Mouse (Mus musculus) gastrocnemius, postnatal 14 days (tissue): ENCODE results near the gene Ccl17. TPM values are rescaled to one million over a fixed set of nuclear protein-coding genes. Genes with fewer than 3 reads are reported as not detected.
A peak's percentile ranks its signal among the peaks of the same experiment; 100 is the strongest.
"Not testable (repeated sequence)": the region's sequence is repeated elsewhere in the genome, so short reads cannot be mapped to it uniquely, and the experiment has no call there.

ENCODE experiments used
- DNase-seq: peaks from one replicate; pipeline ENCODE4 v3.0.0; 2021; ENCODE audit warnings: mixed read lengths
- intact Hi-C: fragments of 180-260 bp; cut with DNase I; formaldehyde crosslinking; loops from one replicate; pipeline ENCODE4 v1.15.1; 2025; ENCODE audit warnings: low total_unique reads
- total RNA-seq, 2 experiments: library from RNA; stranded (reverse); gene quantifications; 2 replicates each; pipeline ENCODE4 v1.2.3; 2021

The Ccl17 gene
- total RNA-seq, 2 experiments from 2014 or later, result not detected

DNA sequence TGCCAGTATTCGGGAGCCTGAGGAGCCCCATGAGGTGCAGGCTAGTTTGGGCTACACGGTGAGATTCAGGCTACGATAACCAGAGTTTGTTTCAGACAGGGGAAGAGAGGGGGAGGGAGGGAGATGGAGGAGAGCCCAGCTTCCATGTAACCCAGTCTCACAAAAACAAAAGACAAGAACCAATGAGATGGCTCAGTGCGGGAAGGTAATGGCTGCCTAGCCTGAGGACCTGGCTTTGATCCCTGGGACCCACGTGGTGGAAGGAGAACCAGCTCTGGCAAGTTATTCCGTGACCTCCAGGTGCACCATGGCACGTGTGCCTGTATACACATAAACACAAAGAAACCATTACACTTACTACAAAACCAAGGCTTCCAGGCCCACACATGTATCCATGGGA is 10.3 kb downstream of the Ccl17 start:
- DNase-seq, result no peak
- intact Hi-C loops, result no loop called here

DNA sequence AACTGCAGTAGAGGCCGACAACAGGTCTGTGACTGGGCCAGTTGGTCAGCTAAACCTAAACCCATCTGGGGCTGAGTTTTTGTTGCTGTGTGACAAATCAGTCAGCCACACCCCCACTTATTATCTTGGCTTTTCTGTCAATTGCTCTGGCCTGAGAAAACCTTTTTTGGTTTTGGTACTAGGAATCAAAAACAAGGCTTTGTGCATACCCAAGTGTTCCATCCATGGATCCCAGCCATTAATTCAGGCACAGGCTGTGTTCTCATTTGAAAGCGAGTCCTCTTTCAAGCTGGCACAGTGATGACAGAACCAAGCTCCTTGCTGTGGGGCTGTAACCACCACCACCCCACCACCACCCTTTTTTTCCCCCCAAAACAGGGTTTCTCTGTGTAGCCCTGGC is 11.1 kb downstream of the Ccl17 start:
- DNase-seq, result no peak
- intact Hi-C loops, result no loop called here

DNA sequence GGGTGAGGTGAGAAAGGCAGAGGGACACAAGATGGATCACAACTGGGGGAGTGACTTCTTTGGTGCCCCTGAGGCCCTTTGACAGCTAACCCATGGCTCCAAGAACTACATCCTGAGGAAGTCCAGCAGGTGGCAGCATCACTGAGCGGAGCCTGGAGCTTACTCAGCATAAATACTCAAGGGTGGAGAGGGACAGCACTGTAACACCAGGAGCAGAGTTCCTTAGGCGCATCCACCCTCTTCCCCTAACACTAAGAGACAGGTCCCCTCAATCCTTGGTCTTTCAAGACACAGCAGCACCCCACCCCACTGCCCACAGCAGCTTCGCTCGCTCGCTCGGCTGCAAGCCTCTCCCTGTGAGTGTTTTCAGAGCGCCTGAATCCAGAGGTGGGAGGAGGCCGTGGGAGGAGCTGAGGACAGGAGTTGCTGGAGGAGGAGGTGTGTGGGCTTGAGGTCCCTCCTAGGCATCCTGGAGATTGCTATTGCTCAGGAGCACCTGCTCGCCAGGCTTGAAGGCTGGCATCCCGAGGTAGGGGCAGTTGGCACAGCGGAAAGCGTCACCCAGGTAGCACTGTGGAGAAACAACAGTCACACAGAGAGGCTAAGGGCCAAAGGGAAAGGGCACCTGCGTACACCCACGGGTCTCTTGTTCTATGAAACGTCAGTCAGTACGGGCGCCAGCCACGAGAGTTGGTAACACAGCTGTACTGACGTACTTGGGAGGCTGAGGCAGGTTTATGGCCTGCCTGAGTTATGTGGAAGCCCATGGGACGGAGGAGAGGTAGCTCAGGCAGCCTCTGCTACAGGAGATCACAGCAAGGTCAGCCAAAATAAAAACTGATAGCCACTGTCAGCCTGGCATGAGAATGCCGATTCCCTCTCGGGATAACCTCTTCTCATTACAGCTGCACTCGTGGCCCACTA is 12.6 kb downstream of the Ccl17 start:
- intact Hi-C loops, result no loop called here
- DNase-seq, result peak; percentile 55

DNA sequence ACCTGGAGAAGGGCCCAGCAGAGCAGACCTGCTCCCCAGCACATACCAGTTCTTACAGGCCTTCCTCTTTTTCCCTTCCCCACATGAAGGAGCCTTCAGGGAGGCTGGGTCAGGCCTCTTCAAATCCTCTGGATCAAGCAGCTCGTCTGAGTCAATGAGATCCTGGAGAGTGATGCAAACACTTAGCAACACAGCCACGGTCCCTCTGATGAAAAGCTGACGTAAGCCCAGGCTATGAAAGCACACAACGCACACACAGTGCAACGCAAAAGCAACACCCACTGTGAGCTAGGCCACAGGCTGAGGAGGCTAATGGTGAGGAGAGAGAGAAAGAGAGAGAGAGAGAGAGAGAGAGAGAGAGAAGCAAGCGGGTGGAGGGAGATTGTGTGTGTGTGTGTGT is 14.9 kb downstream of the Ccl17 start:
- intact Hi-C loops, result no loop called here
- no peak for DNase-seq

DNA sequence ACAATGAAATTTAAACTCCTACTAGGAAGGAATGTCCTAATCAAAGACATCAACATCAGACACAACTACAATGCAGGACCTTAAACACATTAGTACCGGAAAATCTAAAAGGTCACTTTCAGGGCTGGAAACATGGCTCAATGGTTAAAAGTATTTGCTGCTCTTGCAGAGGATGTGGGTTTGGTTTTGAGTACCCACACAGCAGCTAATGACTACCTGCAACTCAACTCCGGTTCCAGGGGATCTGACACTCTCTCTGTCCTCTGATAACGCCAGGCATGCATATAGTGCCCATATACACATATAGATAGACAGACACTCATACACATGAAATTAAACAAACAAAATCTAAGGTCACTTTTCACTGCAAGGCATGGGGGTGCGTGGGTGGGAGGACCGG is 16.0 kb downstream of the Ccl17 start:
- intact Hi-C loops, result no loop called here
- no peak for DNase-seq

DNA sequence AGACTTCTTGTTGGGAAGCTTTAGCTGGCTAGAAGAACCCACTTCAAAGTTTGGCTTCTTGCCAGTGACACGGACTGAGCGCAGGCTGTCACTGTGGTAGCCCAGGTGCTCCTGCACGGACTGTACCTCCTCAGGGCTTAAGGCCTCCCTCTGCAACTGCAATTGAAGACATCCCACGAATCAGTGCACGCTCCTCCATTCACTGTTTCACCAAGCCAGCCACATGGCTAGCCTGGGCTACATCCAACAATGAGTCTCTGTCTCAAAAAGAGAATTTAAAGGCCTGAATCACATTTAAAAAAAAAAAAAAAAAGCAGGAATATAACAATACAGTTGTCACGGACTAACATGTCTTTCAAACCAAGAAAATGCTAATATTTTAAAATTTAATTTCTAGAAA is 18.0 kb downstream of the Ccl17 start:
- intact Hi-C loops, result no loop called here
- no peak for DNase-seq

DNA sequence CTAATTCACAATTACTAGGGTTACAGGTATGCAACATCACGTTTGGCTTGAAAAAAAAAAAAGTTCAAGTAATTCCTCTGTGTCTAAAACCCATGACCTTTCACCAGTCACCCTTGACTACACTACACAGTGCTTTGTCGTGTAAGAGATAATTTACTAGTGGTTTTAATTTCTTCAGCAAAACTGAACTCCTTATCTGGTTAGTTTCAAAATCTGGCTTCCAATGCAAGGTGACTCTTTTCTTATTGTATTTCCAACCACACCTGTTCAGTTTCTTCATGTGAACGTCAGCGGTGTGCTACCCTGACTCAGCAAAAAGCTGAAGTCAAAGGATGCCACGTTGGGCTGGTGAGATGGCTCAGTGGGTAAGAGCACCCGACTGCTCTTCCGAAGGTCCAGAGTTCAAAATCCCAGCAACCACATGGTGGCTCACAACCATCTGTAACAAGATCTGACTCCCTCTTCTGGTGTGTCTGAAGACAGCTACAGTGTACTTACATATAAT is 23.7 kb downstream of the Ccl17 start:
- DNase-seq, intact Hi-C loops: not testable (repeated sequence)

DNA sequence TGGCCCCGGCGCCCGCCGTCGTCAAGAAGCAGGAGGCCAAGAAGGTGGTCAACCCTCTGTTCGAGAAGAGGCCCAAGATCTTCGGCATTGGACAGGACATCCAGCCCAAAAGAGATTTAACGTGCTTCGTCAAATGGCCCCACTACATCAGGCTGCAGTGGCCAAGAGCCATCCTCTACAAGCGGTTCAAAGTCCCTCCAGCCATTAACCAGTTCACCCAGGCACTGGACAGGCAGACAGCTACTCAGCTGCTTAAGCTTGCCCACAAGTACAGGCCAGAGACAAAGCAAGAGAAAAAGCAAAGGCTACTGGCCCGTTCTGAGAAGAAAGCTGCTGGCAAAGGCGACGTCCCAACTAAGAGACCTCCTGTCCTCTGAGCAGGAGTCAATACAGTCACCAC is 25.5 kb downstream of the Ccl17 start:
- DNase-seq, intact Hi-C loops: not testable (repeated sequence)

DNA sequence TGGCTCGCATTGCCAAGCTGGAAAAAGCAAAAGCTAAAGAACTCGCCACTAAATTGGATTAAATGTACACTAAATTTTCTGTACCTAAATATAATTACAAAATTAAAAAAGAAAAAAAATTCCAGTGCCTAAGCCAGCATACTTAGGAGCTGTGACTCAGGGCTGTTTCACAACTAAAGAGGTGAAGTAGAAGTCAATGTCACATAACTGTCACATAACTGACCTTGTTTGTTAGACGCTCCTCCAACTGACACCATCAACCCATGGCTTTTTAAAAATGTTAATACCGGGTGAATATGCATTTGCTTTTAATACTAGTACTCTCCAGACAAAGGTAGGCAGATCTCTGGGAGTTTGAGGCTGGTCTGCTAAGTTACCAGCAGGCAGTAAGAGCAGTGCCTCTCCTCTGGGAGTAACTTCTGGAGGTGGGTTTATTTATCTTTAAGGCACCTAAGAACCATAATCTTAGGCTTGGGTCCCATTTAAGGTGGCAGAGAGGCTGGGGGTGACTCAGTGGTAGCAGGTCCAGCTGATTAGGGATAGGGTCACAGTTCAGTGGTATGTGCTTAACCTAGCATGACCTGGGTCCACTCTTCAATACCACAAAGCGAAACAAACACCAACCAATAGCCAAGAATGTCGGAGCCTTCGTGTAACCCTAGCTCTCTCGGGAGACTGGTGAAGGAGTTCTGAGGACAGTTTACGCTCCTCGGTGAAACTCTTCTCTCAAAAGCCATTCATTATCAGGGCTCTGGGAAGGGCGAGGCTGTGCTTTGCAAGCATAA is 26.4 kb downstream of the Ccl17 start:
- DNase-seq, result no peak
- intact Hi-C loops, result no loop called here

DNA sequence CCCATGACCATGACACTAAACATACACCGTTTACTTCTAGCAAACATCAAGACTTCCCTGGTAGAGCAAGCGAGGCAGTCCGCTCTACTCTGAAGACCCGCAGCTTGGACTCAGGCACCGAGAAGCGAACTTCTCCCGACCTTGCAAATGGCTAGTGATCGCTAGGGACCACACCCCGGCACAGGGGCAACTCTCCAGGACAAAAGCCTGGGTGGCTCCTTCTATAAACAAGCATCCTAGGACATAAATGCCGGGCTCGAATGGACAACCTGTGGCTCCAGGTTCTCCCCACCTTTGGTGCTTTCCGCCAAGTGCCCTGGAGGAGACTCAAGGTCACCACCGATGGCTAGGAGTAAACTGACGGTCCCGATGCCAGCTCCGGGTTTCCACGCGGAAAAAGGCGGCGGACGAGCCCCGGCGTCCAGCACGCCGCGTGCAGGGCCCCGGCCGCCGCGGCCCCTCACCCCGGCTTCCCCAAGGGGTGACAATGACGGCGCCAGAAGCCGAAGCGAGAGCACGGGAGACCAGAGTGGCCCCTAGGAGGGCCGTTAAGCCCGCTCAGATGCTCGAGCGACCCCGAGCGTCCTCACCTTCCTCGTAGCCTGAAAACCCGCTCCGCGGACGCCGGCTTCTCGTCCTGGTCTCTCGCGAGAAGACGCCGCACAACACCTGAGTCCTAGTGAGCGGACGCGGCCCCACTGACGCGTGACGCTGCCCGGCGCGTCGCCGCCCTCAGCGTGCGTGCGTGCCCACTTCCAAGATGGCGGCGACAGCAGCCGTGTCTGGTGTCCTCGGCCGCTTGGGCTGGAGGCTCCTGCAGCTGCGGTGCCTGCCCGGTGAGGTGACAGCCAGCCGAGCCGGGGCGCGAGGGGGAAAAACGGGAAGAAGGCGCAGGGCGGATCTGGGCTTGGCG is 27.7 kb downstream of the Ccl17 start, which contains the start of the genes Coq9 and Ciapin1:
Gene Coq9, plus strand, starts transcription at position 660 of the 913 bp plus-strand sequence.
Gene Ciapin1, minus strand, starts transcription at position 697 of the 913 bp plus-strand sequence.
- DNase-seq, result peak; percentile 95
- intact Hi-C loops, result no loop called here

DNA sequence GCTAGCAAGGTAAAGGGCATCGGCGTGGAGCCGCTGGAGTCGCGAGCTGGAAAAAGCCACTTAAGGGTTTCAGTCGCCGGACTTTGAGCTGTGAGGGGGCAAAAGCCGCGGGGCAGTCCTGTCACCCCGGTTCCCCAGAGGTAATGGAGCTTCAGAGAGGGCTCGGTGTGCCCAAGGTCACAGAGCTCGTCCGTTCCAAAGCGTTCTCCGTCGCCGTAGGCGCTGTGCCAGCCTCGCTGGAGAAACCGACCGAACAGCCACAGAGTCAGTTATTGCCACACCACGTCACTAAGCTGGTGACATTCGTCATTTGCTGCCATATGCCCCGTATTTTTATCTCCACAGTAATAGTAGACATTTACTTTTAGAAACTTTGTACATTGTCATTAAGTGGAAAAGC is 28.3 kb downstream of the Ccl17 start:
- intact Hi-C loops, result no loop called here
- DNase-seq, result peak; percentile 79

DNA sequence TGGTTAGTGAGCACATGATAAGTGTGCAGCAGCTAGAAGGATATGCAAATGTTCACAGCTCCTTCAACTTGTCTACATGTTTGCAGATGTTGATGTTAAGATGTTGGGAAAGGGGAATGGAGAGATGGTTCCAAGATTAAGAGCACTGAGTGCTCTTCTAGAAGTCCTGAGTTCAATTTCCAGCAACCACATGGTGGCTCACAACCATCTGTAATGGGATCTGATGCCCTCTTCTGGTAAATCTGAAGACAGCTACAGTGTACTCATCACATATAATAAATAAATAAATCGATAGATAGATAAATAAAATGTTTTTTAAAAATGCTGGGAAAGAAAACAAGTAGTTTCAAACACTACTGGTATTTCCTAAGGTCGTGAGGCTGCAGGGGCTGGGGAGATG is 30.9 kb downstream of the Ccl17 start:
- DNase-seq, result no peak
- intact Hi-C loops, result no loop called here

DNA sequence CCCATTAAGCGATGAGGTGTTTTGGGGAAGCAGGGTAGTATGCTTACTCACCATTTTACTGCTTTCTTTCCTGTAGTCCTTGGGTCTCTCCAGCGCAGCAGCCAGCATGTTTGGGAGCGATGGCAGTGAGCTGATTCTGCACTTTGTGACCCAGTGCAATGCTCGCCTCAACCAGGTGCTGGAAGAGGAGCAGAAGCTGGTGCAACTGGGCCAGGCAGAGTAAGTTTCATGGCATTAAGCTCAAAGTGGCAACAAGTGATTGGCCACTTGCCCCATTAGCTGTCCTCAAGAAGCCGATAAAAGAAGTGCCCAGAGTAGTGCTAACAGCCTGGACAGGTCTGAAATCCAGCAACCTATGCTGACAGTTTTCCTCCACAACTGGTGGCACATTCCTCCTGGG is 39.8 kb downstream of the Ccl17 start:
- DNase-seq, result no peak

DNA sequence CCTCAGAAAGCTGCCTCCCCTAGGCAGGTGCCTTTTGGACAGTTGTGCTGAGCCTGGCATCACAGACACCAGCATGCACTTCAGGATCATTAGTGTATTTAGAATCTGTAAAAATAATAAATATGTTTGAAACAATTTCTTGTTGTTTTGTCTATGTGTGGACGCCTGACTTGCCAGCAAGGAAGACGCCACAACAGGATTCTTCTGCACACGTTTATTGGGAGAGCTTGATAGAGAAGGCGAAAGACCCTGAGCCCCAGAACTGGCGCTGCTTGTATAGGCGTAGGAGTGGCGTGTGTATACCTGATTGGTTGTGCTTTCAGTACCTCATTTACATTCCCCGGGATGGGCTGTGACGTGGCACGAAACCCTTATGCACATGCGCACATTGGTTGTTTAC is 44.5 kb downstream of the Ccl17 start:
- DNase-seq, intact Hi-C loops: not testable (repeated sequence)

More for the DNA sequence above, 39.8 kb downstream of the Ccl17 start:
- intact Hi-C loops, result no loop called here

DNA sequence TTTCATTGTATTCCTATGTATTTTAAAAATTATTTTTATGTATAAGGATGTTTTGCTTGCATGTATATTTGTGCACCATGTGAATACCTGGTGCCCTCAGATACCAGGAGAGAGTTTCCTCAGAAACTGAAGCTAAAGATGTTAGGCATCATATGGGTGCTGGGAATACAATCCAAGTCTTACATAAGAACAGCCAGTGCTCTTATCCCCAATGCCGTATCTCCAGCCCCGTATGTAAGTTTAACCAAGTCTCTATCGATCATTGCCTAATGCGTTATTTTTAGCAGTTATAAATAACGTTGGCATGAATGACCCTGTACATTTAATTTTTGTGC is 46.7 kb downstream of the Ccl17 start:
- intact Hi-C loops, result no loop called here
- DNase-seq, result no peak

DNA sequence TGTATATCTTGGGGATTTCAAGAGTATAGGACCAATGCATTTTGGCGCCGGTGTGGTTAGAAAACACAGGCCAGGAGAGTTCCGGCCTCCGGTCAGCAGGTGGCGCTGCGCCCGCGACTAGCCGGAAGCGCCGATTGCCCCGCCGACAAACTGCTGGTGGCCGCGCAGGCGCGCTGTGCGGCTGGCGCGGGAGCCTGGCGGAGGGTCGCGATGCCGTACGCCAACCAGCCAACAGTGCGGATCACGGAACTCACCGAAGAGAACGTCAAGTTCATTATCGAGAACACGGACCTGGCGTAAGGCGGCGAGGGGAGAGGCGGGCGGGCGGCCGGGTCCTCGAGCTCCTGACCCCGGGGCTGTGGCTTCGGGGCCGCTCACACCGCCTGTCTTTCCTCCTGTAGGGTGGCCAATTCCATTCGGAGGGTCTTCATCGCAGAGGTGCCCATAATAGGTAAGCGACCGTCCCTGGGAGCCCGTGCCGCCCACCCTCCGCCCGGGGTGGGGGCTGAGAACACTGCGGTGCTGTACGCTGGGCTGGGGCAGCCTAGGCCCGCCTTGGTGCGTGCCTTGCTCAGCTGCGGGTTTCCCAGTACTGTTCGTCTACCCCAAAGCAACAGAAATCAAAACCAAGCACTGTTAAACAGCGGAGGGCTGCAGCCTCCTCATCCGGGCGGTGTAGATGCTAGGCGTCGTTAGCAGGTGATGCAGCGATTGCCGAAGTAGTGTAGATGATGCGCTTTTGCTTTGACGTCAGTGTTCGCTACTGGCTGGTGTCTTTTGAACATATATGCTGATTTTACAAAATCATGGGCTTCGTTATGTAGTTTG is 47.3 kb downstream of the Ccl17 start, which contains the start of gene Polr2c:
Gene Polr2c, plus strand, starts transcription at position 105 of the 828 bp plus-strand sequence.
- intact Hi-C loops, result no loop called here
- peak; percentile 90 for DNase-seq

DNA sequence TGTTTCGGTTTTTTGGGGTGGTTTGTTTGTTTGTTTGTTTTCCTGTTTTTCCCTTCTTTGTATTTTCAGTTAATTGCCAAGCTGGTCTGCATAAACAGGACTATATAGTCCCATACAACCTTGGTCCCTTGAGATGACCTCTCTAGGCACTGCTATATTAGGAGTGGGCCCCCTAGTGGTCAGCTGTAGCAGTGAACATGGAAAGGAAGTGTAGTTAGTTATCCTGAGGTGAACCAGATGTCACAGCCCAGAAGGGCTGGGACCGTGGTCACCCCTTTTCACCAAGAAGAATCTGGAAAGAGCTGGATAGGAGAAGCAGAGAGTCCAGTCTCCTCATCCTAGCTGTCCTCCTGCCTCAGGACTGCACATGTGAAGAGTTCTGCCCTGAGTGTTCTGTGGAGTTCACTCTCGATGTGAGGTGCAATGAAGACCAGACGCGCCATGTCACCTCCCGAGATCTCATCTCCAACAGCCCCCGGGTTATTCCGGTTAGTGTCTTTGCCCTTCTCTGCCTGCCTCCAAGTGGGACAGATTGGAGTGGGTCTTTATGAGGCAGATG is 51.2 kb downstream of the Ccl17 start:
- DNase-seq, result peak; percentile 63
- intact Hi-C loops, result no loop called here
